8 mouse cellular contexts compared by ENCODE assay signal in genomic region chr11:3408131-3408996, GRCm38 (mm10). TPM values are rescaled to one million over a fixed set of nuclear protein-coding genes. Genes with fewer than 3 reads are reported as not detected.
DNase-seq lines count a peak whose midpoint lies in the region; ATAC-seq and TF ChIP-seq lines count a peak whose summit lies in the region.

No protein-coding gene starts in this region.

- peak overlapping the region; percentile 85 for H3K4me2 ChIP-seq in kidney, embryonic 16.5 days (replicated peaks; ENCODE audit: low read depth, low read length)

- no peak for TF ChIP-seq EP300 in heart, adult 2 months (IDR thresholded peaks at IDR 0.05; ENCODE audit: insufficient read depth, low read depth, low read length)

- H3K36me3 ChIP-seq in heart, adult 2 months (ENCODE audit: control insufficient read depth, insufficient read depth, low read length): no peaks in the 10 kb centered on the region
- H3K36me3 ChIP-seq in kidney, embryonic 16.5 days (ENCODE audit: insufficient read depth, low read length): no peaks in the 10 kb centered on the region

- H3K79me2 ChIP-seq in heart, adult 2 months (replicated peaks; ENCODE audit: control insufficient read depth, insufficient read depth, low read length): 0 out of 2 replicates have a peak, but pooled peaks cover 1% of the 10 kb centered on the region

- ATAC-seq in kidney, embryonic 16.5 days (ENCODE audit: low FRiP score, low TSS enrichment): peak; percentile 57
- ATAC-seq in megakaryocyte, adult 5-6 weeks (ENCODE audit: poor library complexity, severe bottlenecking): peak; percentile 1; the same call in 1 of the 2 replicates

- H3K27me3 ChIP-seq in heart, adult 2 months (ENCODE audit: control insufficient read depth, insufficient read depth, low read length): no peaks in the 10 kb centered on the region
- no peaks in the 10 kb centered on the region for H3K27me3 ChIP-seq in kidney, embryonic 16.5 days (ENCODE audit: insufficient read depth, low read length)

- intact Hi-C loops in heart, adult 2 months (cut with DNase I): loop anchor here (1.0 to 5.0 kb wide), 4 partner anchors 36 to 116 kb away; partner anchors contain the start of genes Pik3ip1 and Rnf185

- no peak for TF ChIP-seq CTCF in bone marrow, adult 2 months (IDR thresholded peaks at IDR 0.05; ENCODE audit: control insufficient read depth, insufficient read depth, low read length)
- TF ChIP-seq CTCF in heart, adult 2 months (IDR thresholded peaks at IDR 0.05): no peak

- peak overlapping the region; percentile 94 for H3K4me3 ChIP-seq in bone marrow, adult 2 months (replicated peaks; ENCODE audit: control insufficient read depth, low read depth, low read length)
- H3K4me3 ChIP-seq in heart, adult 2 months: peak overlapping the region; percentile 80
- peak overlapping the region; percentile 81 for H3K4me3 ChIP-seq in kidney, embryonic 16.5 days (ENCODE audit: low read length)

- 6% methylated on average over 34 of the region's 34 CpGs for WGBS in bone marrow, adult 2 months
- 6% methylated on average over 34 of the region's 34 CpGs for WGBS in heart, adult 2 months
- 3% methylated on average over 34 of the region's 34 CpGs for WGBS in kidney, embryonic 16.5 days

- peaks cover 2% of the 10 kb centered on the region; the same call in 1 of the 2 replicates for H3K4me1 ChIP-seq in bone marrow, adult 2 months (ENCODE audit: control insufficient read depth, insufficient read depth, low read length)
- H3K4me1 ChIP-seq in heart, adult 2 months (ENCODE audit: control insufficient read depth, insufficient read depth, low read length): peaks cover 1% of the 10 kb centered on the region; the same call in 1 of the 2 replicates
- H3K4me1 ChIP-seq in kidney, embryonic 16.5 days (ENCODE audit: insufficient read depth, low read length): peaks cover 17% of the 10 kb centered on the region

- peak overlapping the region; percentile 88 for H3K27ac ChIP-seq in bone marrow, adult 2 months (ENCODE audit: control insufficient read depth, insufficient read depth, low read depth, low read length, poor library complexity)
- H3K27ac ChIP-seq in heart, adult 2 months: peak overlapping the region; percentile 81
- H3K27ac ChIP-seq in kidney, embryonic 16.5 days (ENCODE audit: low read length): peak overlapping the region; percentile 74

- no peaks in the 10 kb centered on the region for H3K9me3 ChIP-seq in kidney, embryonic 16.5 days (ENCODE audit: low read length)

- DNase-seq in adrenal gland, postnatal 14 days: peak; percentile 37
- no peak for DNase-seq in adrenal gland, adult 8-10 months
- peak; percentile 32 for DNase-seq in heart, adult 2 months
- peak; percentile 10 to 29 for DNase-seq in thymus, postnatal 36 days
- DNase-seq in urinary bladder, postnatal 25 days (ENCODE audit: low spot score): no peak

- TF ChIP-seq POLR2A in bone marrow, adult 2 months (IDR thresholded peaks at IDR 0.05; ENCODE audit: borderline replicate concordance, control insufficient read depth, low read depth, low read length): no peak
- TF ChIP-seq POLR2A in heart, adult 2 months (IDR thresholded peaks at IDR 0.05; ENCODE audit: insufficient read depth, low read depth, low read length): no peak

- peak overlapping the region; percentile 61 for H3K9ac ChIP-seq in heart, adult 2 months (ENCODE audit: low read depth, low read length)
- peak overlapping the region; percentile 84 for H3K9ac ChIP-seq in kidney, embryonic 16.5 days (replicated peaks; ENCODE audit: low read length)

RNA-seq across cellular contexts. Expression of gene Limk2, which starts 0.6 kb away (rescaled TPM):
- total RNA-seq in adrenal gland, postnatal 14 days (2021): 21.4 and 30.6 TPM in 2 replicates
- total RNA-seq in adrenal gland, adult 8-10 months (2022): 10 to 100 TPM; 19.4 to 36.8 (median 32.2) TPM
- 23.9 and 60.1 TPM in 2 replicates for polyA plus RNA-seq in bone marrow, adult 2 months (2011; ENCODE audit: insufficient read depth, insufficient read length, low replicate concordance, missing spikeins)
- total RNA-seq in heart, adult 2 months (2021): 10 to 100 TPM; 16.4 to 17.1 TPM
- 39.5 and 41.8 TPM in 2 replicates for polyA plus RNA-seq in heart, adult 2 months (2012; rRNA removed)
- 45.8 and 49.5 TPM in 2 replicates for polyA plus RNA-seq in kidney, embryonic 16.5 days (2015; fragmentation: Nextera tagmentation; extraction: Ambion mirVana)
- total RNA-seq in megakaryocyte, adult 5-6 weeks (2015): 9.6 and 11.5 TPM in 2 replicates
- 27.5 and 30.4 TPM in 2 replicates for total RNA-seq in megakaryocyte, adult 5-6 weeks (2017)

RNA-seq across cellular contexts. Expression of gene Rnf185, which starts 43.8 kb away (rescaled TPM):
- 28.9 and 33.8 TPM in 2 replicates for total RNA-seq in adrenal gland, postnatal 14 days (2021)
- 10 to 100 TPM; 34.8 to 45.3 (median 38.5) TPM for total RNA-seq in adrenal gland, adult 8-10 months (2022)
- polyA plus RNA-seq in bone marrow, adult 2 months (2011; ENCODE audit: insufficient read depth, insufficient read length, low replicate concordance, missing spikeins): 5.9 and 9.2 TPM in 2 replicates
- total RNA-seq in heart, adult 2 months (2021): 10 to 100 TPM; 19.9 to 21.6 TPM
- polyA plus RNA-seq in heart, adult 2 months (2012; rRNA removed): 23.0 and 35.2 TPM in 2 replicates
- 45.5 and 47.0 TPM in 2 replicates for polyA plus RNA-seq in kidney, embryonic 16.5 days (2015; fragmentation: Nextera tagmentation; extraction: Ambion mirVana)
- total RNA-seq in megakaryocyte, adult 5-6 weeks (2015): 14.0 and 14.4 TPM in 2 replicates
- 12.3 and 12.7 TPM in 2 replicates for total RNA-seq in megakaryocyte, adult 5-6 weeks (2017)

Comparison
In these comparisons a context has a peak if more than half of its experiments do, and no peak if none do; other contexts are left out.
1. DNase-seq: peak in adrenal gland, postnatal 14 days (single experiment), heart, adult 2 months (2 of 2) and thymus, postnatal 36 days (2 of 2); none in adrenal gland, adult 8-10 months (single experiment) and urinary bladder, postnatal 25 days (single experiment).
2. Peak in every context shown above with its lines, with median percentiles within 50 percentile points of each other: H3K27ac ChIP-seq and H3K4me3 ChIP-seq.